Mouse (Mus musculus) yolk sac, embryonic 10.5 days (tissue): Measurements from ENCODE around the gene Scnm1.
"Not testable (repeated sequence)": the region's sequence is repeated elsewhere in the genome, so short reads cannot be mapped to it uniquely, and the experiment has no call there.

Source experiments
- DNase-seq: peaks from one replicate; pipeline ENCODE4 v3.0.0-alpha.2; 2017; ENCODE audit warnings: low spot score

Scnm1 gene

GRCm38 (mm10) chr3:95142617-95143011 is 8.8 kb upstream of the Scnm1 start:
- peak; percentile 62 for DNase-seq

DNA sequence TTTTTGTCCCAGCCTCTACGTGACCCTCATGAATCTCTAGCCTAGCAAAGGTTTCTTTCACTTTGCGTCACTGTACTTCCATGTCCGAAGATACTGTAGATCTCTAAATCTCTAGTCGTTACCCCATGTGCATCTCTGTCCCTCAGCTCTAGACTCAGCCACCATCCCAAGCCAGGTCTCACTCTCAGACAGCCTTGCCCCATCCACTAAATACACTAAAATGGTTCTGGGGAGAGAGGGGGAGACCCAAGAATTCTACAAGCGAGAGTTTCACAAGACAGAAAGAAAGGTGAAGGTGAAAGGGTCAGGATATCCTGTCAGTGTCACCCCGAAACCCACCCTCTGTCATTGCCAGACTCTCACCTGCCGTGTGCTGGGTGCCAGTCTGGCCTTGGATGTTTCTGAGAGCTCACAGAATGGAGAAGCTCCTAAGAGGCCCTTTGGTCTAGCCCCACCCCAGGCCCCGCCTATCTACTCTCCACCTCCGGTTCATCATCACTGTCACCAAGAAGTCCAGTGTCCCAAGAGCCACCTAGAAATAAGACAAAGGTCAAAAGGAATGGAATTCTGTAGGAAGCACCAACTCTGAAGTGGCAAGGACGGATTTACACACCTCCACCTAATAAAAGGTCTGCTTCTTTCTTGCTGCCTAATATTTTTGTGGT is 8.3 kb upstream of the Scnm1 start, which contains the start of gene Tnfaip8l2:
Gene Tnfaip8l2 (minus strand): TSS at position 409 of the 665 bp plus-strand sequence.
- DNase-seq, result no peak

- no peak for DNase-seq
Measured at GRCm38 (mm10) chr3:95141474-95141873, 7.7 kb upstream of the Scnm1 start.

DNA sequence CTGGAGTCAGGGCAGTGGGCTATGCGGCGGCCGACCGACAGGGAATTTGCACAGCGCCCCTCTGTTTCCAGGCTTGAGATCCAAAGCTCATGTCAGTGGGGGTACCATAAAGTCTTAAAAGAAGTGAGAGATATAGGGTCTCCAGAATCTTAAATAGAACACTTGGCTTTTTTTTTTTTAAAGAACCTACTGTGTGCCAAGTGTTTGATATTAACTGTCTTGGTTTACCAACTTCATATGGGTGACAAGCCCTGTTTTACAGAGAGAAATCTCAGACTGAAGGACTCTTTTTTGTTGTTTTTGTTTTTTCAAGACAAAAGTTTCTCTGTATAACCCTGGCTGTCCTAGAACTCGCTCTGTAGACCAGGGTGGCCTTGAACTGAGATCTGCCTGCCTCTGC is 7.0 kb upstream of the Scnm1 start:
- DNase-seq, result no peak

- DNase-seq, result no peak
Measured at GRCm38 (mm10) chr3:95140289-95140595, 6.4 kb upstream of the Scnm1 start.

- peak; percentile 66 for DNase-seq
Measured at GRCm38 (mm10) chr3:95139586-95140288, 5.9 kb upstream of the Scnm1 start.

- no peak for DNase-seq
Measured at GRCm38 (mm10) chr3:95136336-95136735, 2.5 kb upstream of the Scnm1 start.

GRCm38 (mm10) chr3:95135433-95136052 is 1.7 kb upstream of the Scnm1 start:
- no peak for DNase-seq

- peak; percentile 40 for DNase-seq
Measured at GRCm38 (mm10) chr3:95135023-95135422, 1.2 kb upstream of the Scnm1 start.

GRCm38 (mm10) chr3:95134133-95134532 is 322 bp upstream of the Scnm1 start:
- not testable (repeated sequence) for DNase-seq

- no peak for DNase-seq
Measured at GRCm38 (mm10) chr3:95133176-95133575, 635 bp downstream of the Scnm1 start.

DNA sequence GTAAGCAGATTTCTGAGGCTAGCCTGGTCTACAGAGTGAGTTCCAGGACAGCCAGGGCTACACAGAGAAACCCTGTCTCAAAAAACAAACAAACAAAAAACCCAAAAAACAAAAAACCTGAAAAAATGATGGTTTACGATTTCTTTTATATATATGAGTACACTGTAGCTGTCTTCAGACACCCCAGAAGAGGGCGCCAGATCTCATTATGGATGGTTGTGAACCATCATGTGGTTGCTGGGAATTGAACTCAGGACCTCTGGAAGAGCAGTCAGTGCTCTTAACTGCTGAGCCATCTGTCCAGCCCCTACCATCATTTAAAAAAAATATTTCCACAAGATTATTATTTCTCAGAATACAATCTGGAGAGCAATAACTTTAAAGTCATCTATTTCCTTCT is 1.4 kb downstream of the Scnm1 start:
- not testable (repeated sequence) for DNase-seq

GRCm38 (mm10) chr3:95130081-95130480 is 3.7 kb downstream of the Scnm1 start:
- no peak for DNase-seq

GRCm38 (mm10) chr3:95129226-95129651 is 4.6 kb downstream of the Scnm1 start:
- no peak for DNase-seq

DNA sequence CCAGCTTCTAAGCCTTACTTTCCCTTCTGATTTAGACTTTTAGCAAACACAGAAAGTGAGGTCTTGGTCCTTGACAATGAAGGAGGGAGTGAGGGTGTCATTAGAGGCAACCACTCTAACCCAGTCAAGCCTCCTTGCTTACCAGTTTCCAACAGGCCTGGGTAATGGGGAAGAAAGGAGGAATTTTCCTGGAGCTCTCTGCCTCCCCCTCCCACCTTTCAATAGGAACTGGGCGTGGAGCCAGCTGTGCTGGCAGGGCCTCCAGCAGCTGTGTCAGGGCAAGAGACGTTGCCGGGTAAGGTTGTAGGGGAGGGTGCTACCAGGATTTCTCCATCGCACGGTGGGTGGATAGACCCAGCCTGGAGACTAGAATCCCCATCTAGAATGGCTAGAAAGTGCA is 8.8 kb downstream of the Scnm1 start:
- DNase-seq, result no peak

DNA sequence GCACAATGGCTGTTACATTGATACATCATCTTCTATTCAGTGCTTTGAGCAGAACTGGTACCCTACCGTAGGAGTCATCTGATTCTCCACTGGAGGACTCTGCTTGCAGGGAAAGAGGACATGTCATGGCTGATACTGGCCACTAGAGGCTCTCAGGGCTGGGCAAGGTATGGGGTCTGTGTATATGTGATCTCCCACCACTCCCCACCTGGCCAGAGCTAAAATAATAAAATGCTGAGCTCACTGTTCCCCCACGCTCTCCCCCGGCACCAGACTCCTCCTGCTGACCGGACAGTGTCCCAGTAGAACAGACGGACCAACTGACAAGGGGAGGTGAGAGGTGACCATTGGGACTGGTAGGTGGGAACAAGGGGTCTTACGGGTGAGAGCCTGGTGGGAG is 9.6 kb downstream of the Scnm1 start, which contains the start of gene Tmod4:
Gene Tmod4 (plus strand): TSS at position 231 of the 400 bp plus-strand sequence.
- DNase-seq, result no peak

DNA sequence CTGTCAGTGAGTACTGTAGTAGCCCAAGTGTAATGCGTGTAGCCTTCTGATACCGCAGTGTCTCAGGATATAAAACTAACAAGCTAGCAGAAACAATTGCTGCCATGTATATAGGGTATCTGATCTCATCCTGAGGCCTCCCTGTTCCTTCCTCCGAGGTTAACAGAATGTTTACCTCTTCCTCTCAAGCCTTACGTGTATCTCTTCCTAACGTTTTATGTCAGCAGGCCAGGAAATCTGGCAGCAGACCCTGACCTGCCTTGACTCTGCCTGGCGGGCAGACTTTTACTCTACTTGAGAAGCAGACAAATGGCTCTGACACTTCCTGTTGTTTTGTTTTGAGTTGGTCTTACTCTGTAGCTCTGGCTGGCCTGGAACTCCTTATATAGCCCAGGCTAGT is 12.2 kb downstream of the Scnm1 start:
- no peak for DNase-seq

DNA sequence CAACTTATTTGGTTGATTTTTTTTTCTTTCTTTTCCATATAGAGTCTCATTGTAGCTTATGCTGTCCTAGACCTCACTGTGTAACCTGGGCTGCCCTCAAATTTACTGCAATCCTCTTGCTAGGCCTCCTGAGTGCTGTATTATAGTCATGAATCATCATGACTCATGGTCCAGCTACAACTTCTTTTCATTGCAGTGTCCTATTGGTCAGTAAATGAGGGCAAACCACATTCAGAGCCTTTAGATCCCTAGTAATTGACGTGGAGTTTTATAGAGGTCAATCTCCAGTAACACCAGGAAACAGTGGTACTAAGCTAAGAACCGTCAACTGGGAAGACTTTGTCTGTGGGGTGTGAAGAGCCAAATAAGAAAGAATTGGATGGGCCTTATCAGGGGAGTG is 16.1 kb downstream of the Scnm1 start:
- DNase-seq, result no peak

- DNase-seq, result no peak
Measured at GRCm38 (mm10) chr3:95112760-95113159, 21.1 kb downstream of the Scnm1 start.

DNA sequence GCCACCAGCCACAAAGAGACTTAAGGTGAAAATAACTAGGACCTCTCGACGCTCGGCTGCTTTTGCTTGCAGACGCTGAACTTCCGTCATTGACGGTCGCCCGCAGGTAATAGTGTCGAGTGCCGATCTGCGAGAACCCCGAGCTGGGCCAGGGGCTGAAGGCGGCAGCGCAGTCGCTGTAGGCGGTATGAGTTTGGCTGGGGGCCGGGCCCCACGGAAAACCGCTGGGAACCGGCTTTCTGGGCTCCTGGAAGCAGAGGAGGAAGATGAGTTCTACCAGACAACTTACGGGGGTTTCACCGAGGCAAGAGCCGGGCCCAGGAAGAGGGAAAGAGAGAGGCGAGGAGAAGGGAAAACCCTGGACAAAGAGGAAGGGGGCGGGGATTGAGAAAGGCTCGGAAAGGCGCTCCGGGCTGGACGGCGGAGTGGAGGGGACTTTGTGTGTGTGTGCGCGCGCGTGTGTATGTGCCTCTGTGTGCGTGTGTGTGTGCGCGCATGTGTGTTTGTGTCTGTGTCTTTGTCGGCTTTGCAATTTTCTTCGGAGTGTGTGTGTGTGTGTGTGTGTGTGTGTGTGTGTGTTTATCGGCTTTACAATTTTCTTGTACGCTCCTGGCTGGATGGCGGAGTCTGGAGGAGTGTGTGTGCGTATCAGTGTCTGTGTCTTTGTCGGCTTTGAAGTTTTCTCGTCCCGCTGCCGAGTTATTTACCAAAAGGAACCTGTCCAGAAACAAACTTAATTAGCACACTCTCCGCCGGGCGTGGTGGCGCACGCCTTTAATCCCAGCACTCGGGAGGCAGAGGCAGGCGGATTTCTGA is 22.7 kb downstream of the Scnm1 start, which contains the start of gene Vps72:
Gene Vps72 (plus strand): TSS at position 112 of the 816 bp plus-strand sequence.
- DNase-seq, result peak; percentile 93

DNA sequence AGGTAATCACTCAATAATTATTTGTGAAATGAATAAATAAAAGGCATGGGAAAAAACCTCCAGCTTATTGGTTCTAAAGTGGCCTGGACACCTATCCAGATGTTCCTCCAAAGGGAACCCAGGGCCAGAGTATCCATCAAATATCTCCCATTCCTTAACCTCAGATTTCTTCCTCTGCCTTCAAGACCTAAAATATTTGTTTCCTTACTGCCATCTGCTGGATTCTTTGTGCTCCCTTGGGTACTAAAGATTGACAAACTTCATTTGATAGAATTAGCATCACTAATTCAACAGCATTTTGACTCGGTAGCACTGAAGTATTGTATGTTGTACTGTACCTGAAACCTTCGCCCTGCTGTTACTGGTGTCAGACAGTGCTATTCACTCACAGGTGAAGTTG is 25.9 kb downstream of the Scnm1 start:
- no peak for DNase-seq

GRCm38 (mm10) chr3:95107308-95107707 is 26.5 kb downstream of the Scnm1 start:
- not testable (repeated sequence) for DNase-seq
